Mouse (Mus musculus): ENCODE results near the gene Aicda. TPM values are rescaled to one million over a fixed set of nuclear protein-coding genes. Genes with fewer than 3 reads are reported as not detected.

The Aicda gene
- total RNA-seq, 2 experiments from 2014 or later = not detected

DNA sequence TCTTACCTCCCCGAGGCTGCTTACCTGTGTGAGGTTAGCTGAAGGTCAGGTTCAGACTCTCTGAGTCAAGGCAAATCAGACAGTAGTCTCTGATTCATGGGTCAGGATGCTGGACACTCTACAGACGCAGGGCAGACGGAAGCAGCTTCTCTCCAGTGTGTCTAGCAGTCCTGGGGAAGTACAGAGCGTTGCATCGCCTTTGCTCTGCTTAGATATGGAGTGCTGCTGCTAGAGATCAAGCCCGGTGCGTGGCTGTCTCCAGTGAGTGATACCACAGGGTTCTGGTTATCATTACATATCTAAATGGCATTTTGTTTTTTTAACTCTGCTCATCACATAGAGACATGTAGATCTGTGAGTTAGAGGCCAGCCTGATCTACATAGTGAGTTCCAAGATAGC is 43.0 kb downstream of the Aicda start:
- intact Hi-C loops (cut with DNase I) = loop anchor here (5.0 kb wide), 1 partner anchor 36 kb away; no protein-coding TSS in a partner anchor

DNA sequence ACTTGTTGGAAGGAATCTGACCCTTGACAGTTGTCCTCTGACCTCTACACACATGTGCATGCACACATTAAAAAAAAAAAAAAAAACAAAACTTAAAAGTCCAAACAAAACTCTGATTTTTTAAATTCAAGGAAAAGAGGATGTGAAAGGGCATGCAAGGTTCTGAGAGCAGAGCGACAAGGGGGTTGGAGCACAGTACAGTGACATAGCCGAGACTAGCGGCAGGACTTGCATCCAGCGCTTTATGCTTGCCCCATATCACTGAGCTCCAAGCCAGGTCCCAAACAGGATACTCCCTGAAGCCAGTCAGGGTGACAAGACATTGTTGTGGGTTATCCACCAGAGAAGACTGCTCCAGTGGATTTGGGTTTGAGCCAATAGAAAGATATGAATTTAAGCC is 44.4 kb downstream of the Aicda start:
- intact Hi-C loops (cut with DNase I) = loop anchor here (5.0 kb wide), 1 partner anchor 34 kb away; no protein-coding TSS in a partner anchor
- no peak for DNase-seq (ENCODE audit: low spot score in 2 of 2)

More for the DNA sequence above, 43.0 kb downstream of the Aicda start:
- DNase-seq (ENCODE audit: low spot score in 2 of 2) = no peak

DNA sequence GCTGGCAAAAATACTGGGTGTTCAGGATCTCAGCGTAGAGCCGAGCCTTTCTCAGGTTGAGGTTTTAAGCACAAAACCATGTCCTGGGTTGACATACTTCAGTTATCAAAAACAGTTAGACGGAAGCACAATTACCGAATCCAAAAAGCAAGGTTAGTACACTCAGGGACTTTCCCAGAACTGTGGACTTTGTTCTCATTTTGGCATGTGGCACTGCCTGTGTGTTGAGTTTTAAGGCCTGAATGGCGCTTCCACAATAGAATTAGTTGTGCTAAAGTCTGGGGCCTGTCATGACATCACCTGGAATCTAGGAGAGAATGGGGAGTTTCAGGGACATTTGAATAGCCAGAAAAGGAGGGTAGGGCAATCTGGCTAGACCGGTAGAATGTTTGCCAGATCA is 44.8 kb downstream of the Aicda start:
- no peak for DNase-seq (ENCODE audit: low spot score in 2 of 2)
- intact Hi-C loops (cut with DNase I) = loop anchor here (5.0 kb wide), 1 partner anchor 34 kb away; no protein-coding TSS in a partner anchor

DNA sequence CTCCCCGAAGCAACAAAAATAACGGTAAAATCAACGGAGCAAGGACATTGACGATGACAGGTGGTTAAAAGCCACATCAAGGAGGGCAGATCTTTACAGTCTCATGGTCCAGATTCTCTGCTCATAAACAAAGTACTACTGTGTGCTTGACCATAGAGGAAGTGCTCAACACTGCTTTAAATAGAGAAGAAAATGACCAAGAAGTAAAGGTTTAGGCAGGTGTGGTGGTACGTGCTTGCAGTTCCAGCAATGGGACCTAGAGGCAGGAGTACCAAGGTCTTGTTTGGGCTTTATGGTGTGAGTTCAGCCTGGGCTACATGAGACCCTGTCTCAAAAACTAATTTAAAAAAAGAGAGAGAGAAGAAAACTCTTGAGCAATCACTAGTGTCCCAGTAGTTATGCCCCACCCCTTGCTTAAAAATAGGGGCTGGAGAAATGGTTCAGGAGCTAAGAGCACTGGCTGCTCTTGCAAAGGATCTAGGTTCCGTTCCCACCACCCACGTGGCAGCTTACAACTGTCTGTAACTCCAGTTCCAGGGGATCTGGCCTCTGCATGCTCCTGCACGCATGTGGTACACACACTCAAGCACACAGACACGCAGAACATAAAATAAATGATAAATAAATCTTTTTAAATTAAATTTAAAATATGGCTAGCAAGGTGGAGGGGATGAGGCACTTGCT is 45.6 kb downstream of the Aicda start:
- intact Hi-C loops (cut with DNase I) = loop anchor here (5.0 kb wide), 1 partner anchor 33 kb away; no protein-coding TSS in a partner anchor
- DNase-seq (ENCODE audit: low spot score in 2 of 2) = no peak

DNA sequence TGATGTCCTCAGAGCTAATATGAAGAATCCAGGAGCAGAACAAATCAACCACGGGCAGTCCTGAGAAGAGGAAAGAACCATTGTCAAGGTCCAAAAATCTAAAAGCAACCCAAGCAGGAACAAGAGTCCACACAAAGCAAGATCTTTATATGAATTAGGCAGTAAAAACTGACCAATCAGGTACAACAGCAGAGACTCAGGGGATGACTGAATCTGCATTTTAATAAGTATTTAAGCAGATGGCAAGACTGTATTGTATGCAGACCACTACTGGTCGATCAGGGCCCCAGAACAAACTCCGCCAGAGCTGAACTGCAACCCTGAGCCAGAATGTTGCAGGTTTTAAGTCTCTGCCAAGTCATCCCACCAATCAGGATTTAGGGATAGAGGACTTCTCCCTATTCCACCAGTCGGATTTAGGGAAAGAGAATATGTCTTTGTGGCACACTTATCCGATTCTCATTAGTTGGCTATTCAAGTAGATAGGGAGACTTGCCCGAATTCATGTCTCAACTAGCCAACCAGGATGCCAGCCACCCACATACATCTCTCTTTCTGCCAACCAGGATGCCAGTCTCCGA is 46.6 kb downstream of the Aicda start:
- intact Hi-C loops (cut with DNase I) = no loop called here
- no peak for DNase-seq (ENCODE audit: low spot score in 2 of 2)

DNA sequence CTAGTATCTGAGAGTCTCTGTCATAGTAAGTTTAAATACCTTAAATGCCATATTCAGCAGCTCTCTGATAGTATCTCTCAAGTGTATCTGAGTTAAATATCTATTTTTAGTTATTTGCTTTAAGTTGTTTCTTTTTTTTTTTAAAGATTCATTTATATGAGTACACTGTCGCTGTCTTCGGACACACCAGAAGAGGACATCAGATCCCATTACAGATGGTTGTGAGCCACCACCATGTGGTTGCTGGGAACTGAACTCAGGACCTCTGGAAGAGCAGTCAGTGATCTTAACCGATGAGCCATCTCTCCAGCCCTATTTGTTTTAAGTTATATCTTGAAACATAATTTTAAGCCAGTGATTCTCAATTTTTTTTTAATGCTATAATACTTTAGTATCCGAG is 47.4 kb downstream of the Aicda start:
- intact Hi-C loops (cut with DNase I) = no loop called here
- no peak for DNase-seq (ENCODE audit: low spot score in 2 of 2)

DNA sequence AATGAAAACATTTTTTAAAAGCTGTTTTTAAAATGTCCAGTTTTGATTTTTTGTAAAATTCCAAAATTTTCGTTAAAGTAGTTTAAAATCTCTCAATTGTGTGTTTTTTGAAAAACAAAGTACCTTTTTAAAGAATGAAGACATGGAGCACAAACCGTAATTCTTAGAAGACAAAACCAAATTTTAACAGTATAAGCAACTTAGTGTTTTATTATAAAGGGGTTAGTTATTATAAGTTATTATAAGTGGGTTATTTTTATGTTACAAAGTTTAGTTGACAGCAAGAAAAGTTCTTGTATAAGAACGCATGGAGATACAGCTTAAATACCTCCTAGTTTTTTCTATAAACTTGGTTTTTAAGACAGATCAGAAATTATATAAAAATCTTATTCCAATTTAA is 48.0 kb downstream of the Aicda start:
- no peak for DNase-seq (ENCODE audit: low spot score in 2 of 2)
- intact Hi-C loops (cut with DNase I) = no loop called here

DNA sequence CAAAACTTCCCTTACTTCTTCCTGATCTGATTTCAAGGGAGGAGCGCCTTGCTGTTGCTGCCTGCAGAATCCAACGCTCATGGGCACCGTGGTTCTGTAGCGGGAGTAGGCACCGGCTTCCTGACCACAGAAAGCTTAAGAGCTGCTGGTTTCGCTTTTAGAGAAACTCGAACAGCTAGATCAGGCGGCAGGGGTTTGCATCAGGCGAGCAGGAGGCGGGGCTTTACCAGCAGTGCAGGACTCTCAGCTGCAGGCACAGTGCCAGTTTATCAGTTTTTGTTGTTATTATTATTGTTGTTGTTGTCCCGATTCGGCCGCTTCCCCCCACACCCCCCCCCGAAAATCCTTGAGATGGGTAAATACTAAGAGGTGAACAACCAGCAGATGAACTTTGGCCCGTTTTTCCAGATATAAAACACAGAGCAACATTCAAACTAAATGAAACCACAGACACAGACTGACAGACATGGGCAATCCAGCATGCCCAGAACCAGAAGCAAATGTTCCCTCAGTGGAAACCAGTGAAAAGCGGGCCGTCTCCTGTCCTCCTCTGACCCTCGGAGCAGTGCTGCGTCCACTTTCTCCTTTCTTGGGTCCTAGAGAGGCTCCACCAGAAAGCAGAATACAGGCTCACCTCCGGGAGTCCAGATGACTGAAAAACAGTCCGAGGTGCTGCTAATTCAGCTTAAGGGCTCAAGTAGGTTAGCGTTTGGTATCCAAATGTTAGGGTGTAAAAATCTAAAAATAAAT is 48.8 kb downstream of the Aicda start, which contains the start of gene Apobec1:
Gene Apobec1, minus strand, starts transcription at position 203 of the 750 bp plus-strand sequence.
- peak; percentile 39 to 55 for DNase-seq (ENCODE audit: low spot score in 2 of 2)
- intact Hi-C loops (cut with DNase I) = no loop called here

DNA sequence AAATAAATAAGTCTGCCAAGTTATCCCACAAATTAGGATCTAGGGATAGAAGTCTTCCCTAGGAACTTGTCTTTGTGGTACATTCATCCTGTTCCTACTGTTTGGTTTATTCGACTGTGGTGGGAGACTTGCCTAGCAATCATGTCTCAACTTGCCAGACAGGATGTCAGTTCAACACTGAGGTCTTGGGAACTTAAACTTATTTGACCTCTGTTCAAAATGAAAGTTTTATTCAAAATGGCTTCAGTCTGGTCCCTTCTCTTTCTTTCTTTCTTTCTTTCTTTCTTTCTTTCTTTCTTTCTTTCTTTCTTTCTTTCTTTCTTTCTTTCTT is 49.4 kb downstream of the Aicda start:
- no peak for DNase-seq (ENCODE audit: low spot score in 2 of 2)

DNA sequence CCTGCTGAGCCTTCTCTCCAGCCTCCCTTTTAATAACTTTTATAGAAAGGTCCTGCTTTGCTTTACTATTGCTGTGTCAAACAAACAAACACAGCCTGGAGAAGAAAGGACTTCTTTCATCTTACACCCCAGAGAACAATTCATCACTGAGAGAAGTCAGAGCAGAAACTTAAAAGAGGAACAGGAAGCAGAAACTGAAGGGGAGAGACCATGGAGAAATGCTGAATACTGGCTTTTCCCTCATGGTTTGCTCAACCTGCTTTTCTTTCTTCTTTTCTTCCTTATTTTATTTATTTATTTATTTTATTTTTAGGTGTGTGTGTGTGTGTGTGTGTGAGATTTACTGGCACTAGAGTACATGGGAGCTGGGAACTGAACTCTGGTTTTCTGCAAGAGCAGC is 50.7 kb downstream of the Aicda start:
- intact Hi-C loops (cut with DNase I) = no loop called here
- no peak for DNase-seq (ENCODE audit: low spot score in 2 of 2)

More for the DNA sequence above, 49.4 kb downstream of the Aicda start:
- intact Hi-C loops (cut with DNase I) = no loop called here

DNA sequence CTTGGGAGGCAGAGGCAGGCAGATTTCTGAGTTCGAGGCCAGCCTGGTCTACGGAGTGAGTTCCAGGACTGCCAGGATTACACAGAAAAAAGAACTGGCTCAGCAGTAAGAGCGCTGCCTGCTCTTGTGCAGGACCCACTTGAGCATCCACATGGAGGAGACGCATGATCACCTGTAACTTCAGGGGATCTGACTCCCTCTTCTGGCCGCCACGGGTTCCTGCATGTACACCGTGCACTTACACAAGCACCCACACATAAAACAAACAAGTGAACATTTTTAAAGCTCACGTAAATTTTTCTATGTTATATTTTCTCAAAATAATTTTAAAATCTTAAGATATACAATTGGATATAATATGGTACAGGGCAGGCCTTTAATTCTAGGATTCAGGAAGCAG is 51.9 kb downstream of the Aicda start:
- intact Hi-C loops (cut with DNase I) = no loop called here
- DNase-seq (ENCODE audit: low spot score in 2 of 2) = no peak

DNA sequence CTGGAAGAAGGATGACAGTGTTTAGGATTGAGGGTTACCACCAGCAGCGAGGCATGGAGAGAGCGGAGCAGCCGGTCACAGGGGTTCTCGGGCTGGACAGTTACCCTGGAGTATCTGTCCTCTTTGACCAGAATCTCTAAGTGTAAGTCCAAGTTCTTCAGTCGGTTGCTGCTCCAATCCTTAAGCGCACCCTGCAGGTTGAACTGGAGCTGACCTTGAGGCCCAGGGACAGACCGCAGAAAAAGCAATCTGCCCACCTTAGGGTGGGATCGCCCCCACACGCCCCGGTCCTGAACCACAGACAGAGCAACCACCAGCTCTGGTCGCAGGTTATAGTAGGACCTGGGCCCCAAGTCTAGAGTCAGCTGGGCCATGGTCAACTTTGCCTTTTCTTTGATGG is 53.1 kb downstream of the Aicda start:
- intact Hi-C loops (cut with DNase I) = no loop called here
- DNase-seq (ENCODE audit: low spot score in 2 of 2) = no peak

DNA sequence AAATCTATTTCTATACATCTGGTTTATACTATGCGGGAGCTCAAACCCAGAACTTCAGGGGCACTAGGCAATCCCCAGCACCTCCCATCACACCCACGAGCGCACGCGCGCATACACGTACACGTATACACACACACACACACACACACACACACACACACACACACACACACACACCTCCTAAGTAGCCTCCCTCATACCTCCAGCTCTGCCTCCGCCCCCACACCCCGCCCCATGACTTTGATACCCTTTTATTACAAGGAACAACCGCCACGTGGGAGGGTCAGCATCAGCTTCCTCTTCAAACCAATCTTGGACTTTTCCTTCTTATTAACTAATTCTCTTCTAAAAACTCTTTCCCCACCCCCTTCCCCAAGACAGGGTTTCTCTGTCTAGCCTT is 54.1 kb downstream of the Aicda start:
- intact Hi-C loops (cut with DNase I) = no loop called here
- DNase-seq (ENCODE audit: low spot score in 2 of 2) = no peak

DNA sequence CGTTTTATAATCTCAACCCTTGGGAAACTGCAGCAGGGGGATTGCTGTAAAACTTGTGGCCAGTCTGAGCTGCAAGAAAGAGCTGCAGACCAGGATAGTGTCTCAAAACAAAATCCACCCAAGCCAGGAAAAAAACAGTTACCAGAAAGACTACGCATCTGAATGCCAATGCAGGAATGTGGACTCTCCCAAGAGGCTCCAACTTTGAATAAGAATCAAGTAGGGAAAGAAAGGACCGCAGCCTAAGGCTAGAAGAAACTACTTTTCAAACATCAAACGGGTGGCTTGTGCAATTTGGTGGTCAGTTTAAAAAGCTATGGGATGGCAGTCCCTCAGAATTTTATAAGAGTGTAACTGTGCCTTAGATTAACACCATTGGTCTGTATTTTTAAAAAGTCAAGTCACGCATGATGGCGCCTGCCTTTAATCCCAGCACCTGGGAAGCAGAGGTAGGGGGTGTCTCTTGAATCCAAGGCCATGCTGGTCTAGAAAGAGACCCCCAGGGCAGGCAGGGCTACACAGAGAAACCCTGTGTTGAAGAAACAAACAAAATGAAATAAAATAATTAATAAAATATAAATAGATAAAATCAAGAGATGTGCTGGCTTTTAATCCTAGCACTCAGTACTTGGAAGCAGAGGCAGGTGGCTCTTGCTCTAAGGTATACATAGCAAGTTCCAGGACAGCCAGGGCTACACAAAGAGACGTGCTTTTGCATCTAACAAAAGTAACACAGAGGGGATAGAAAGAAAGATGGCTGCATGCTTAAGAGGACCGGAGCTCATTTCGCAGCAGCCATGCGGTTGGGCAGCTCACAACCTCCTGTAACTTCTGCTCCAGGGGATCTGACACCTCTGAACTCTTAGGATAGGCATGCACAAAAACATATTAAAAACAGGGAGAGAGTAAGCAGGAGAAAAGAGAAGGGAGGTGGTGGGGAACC is 55.1 kb downstream of the Aicda start:
- intact Hi-C loops (cut with DNase I) = no loop called here
- no peak for DNase-seq (ENCODE audit: low spot score in 2 of 2)

DNA sequence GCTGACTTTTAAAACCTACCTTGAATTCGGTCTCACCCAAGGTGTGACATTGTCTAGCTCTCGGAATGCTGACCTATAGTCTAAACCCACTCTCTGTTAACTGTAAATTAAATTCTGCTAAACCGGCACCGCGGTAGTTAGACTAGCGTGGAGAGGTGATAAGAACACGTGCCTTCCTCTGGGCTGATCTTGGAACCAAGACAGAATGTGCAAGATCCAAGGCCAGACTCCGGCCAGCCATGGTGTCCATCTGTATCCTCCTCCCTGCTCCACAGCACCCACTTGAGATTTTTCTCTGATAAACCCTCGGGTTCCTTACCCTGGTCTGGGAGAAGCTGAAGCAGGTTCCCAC is 55.8 kb downstream of the Aicda start:
- intact Hi-C loops (cut with DNase I) = no loop called here
- DNase-seq (ENCODE audit: low spot score in 2 of 2) = no peak

DNA sequence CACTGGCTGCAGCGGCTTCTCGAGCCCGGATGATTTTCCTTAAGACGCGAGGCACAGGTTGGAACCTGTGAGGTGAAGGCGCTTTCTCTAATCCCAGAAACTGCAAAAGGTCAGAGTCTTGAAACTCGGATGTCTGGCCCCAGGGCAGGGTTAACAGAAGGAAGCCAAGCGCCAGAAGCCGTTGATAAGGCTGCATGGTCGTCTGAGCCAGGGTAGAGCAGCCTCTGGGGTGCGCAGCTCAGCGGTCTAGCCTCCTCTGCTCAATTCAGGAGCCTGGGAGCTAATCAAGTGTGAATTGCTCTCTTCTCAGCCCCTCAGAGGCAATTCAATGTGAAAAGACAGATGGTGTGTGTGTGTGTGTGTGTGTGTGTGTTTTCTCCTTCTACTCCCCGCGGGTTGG is 56.2 kb downstream of the Aicda start, which contains the start of gene Gdf3:
Gene Gdf3, minus strand, starts transcription at position 317 of the 400 bp plus-strand sequence.
- DNase-seq (ENCODE audit: low spot score in 2 of 2) = no peak
- intact Hi-C loops (cut with DNase I) = no loop called here

DNA sequence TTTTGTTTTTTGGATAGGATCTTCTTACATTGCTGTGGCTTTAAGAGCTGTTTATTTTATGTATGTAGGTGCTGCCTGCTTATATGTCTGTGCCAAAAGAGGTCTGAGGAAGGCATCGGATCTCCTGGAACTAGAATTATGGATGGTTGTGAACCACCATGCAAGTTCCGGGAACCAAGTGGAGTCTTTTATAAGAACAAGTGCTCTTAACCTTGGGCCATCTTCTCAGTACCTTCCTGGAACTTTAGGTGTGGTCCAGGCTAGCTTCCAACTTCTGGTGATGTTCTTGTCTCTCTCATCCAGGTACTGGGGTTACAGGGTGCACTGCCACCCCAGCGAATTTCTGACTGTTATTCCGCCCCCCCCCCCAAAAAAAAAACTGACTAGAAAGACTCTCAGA is 58.8 kb downstream of the Aicda start:
- intact Hi-C loops (cut with DNase I) = no loop called here
- DNase-seq (ENCODE audit: low spot score in 2 of 2) = no peak

Measured in left cerebral cortex, postnatal 14 days (tissue).